Mouse (Mus musculus) hindbrain, embryonic 15.5 days (tissue): Measurements from ENCODE around the gene Tiam1. TPM values are rescaled to one million over a fixed set of nuclear protein-coding genes. Genes with fewer than 3 reads are reported as not detected.
A peak's percentile ranks its signal among the peaks of the same experiment; 100 is the strongest.

ENCODE experiments used
- ATAC-seq: fragments of 200-750 bp; cut with Nextera tagmentation; 2 replicates; pipeline ENCODE4 v1.8.0; 2017; ENCODE audit warnings: low read depth, moderate number of reproducible peaks, moderate TSS enrichment; ENCODE audit not compliant: low FRiP score
- H3K27ac ChIP-seq: fragments of 300-500 bp; sonication (generic); replicated peaks from 2 replicates; pipeline ENCODE4 v1.5.1; 2015; ENCODE audit warnings: mild to moderate bottlenecking, inconsistent platforms
- H3K27me3 ChIP-seq: fragments of 300-500 bp; sonication (generic); 2 replicates; pipeline ENCODE4 v1.6.1; 2015; ENCODE audit warnings: control low read depth, inconsistent platforms
- H3K36me3 ChIP-seq: fragments of 300-500 bp; sonication (generic); 2 replicates; pipeline ENCODE4 v1.6.1; 2015; ENCODE audit warnings: control low read depth, inconsistent platforms
- H3K4me1 ChIP-seq: fragments of 300-500 bp; sonication (generic); replicated peaks from 2 replicates; pipeline ENCODE4 v1.6.1; 2015; ENCODE audit warnings: control low read depth, inconsistent platforms
- H3K4me2 ChIP-seq: fragments of 300-500 bp; sonication (generic); 2 replicates; pipeline ENCODE4 v1.6.1; 2015; ENCODE audit warnings: moderate library complexity, mild to moderate bottlenecking, inconsistent platforms
- H3K4me3 ChIP-seq: fragments of 300-500 bp; sonication (generic); 2 replicates; pipeline ENCODE4 v1.5.1; 2015; ENCODE audit warnings: mild to moderate bottlenecking, inconsistent platforms
- H3K9ac ChIP-seq: fragments of 300-500 bp; sonication (generic); 2 replicates; pipeline ENCODE4 v1.6.1; 2015; ENCODE audit warnings: inconsistent platforms
- H3K9me3 ChIP-seq: fragments of 300-500 bp; sonication (generic); 2 replicates; pipeline ENCODE4 v1.6.1; 2016; ENCODE audit warnings: control low read depth, inconsistent platforms
- WGBS: fragments of 180-500 bp; shearing (Covaris S2); methylation state at CpG from one replicate; pipeline ENCODE4 v1.1.7; 2015; 5-methylcytosine and 5-hydroxymethylcytosine counted together
- polyA plus RNA-seq: library from polyadenylated mRNA; unstranded; fragments of >200 nt; fragmentation: Nextera tagmentation; extraction: Ambion mirVana; gene quantifications from 2 replicates; pipeline ENCODE4 v1.2.1, GENCODE M21; 2015

Tiam1 gene
- polyA plus RNA-seq, 1 experiment from 2014 or later: 23.8 TPM

DNA sequence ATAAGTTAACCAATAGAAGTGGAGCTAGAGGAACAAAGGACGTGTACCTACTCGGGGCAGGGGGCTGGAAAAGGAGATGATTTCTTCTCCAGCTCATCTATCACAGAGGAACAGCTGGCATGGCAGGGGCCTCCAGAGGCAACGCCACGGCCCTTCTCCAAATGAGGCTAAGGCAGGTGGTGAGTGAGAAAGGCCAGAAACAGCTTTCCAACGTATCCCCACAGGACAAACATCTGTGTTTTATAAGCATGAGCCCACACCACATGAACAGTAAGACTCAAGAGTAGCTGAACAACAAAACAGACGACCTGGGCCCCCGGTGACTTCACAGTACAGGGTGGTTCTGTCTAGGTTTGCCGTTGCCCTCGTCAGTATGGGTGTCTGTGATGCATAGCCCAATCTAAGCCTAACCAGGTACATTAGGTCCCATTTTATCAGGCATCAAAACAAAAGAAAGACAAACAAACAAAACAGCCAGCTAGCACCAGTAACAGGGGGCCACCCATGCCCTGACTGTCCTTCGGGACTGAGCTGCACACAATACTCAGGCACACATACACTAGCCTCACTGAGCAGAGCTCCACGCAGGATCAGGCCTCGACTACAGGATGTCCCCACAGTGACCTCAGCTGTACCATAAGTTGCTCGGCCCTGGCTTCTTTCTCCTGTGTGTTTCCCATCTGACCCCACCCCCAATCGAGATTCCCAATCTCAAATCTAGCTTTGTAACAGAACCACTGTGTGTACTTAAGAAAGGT, 260.9 kb downstream of the Tiam1 start:
- H3K4me2 ChIP-seq: no peak overlapping the region
- no peaks in the 10 kb centered on the region for H3K27me3 ChIP-seq
- H3K4me1 ChIP-seq: 0 out of 2 replicates have a peak, but pooled peaks cover 3% of the 10 kb centered on the region
- WGBS: 69% methylated on average over 14 of the region's 14 CpGs
- H3K36me3 ChIP-seq: no peaks in the 10 kb centered on the region
- H3K4me3 ChIP-seq: no peak overlapping the region
- no peak overlapping the region for H3K27ac ChIP-seq
- no peak for ATAC-seq
- no peaks in the 10 kb centered on the region for H3K9me3 ChIP-seq
- no peak overlapping the region for H3K9ac ChIP-seq

GRCm38 (mm10) chr16:89877206-89877605, 266.4 kb downstream of the Tiam1 start:
- ATAC-seq: no peak
- H3K4me2 ChIP-seq: no peak overlapping the region
- 96% methylated on average over 10 of the region's 10 CpGs for WGBS
- no peak overlapping the region for H3K27ac ChIP-seq
- H3K9me3 ChIP-seq: no peaks in the 10 kb centered on the region
- no peaks in the 10 kb centered on the region for H3K27me3 ChIP-seq
- no peak overlapping the region for H3K9ac ChIP-seq
- H3K4me1 ChIP-seq: peaks cover 23% of the 10 kb centered on the region
- H3K4me3 ChIP-seq: no peak overlapping the region
- H3K36me3 ChIP-seq: no peaks in the 10 kb centered on the region

DNA sequence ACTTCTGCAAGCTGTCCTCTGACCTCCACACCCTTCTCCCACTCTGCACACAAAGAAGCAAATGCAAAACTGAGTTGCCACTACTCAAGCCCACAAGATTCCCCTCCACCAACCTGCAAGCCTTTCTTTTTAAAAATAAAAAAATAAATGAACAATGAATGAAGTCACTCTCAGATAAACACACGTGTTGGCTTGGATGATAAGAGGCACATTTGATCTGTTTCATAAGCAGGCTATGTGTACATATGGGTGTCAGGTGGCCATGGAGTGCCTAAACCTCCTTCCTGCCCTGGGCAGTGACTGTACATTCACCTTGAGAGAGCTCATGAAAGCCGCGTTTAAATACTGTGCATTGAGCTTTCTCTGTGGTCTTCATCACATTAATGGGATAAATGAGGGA, 267.5 kb downstream of the Tiam1 start:
- Histone ChIP-seq H3K4me2 (no peak overlapping the region), H3K9me3 (no peaks in the 10 kb centered on the region), H3K27ac (no peak overlapping the region), H3K9ac (no peak overlapping the region), H3K4me3 (no peak overlapping the region), H3K27me3 (no peaks in the 10 kb centered on the region), H3K4me1 (peaks cover 23% of the 10 kb centered on the region), H3K36me3 (no peaks in the 10 kb centered on the region)
- no peak for ATAC-seq
- WGBS: 94% methylated on average over 3 of the region's 3 CpGs

- no peak for ATAC-seq
- 0 out of 2 replicates have a peak overlapping the region, but pooled peaks have one; percentile 7 for H3K27ac ChIP-seq
- H3K27me3 ChIP-seq: no peaks in the 10 kb centered on the region
- H3K36me3 ChIP-seq: no peaks in the 10 kb centered on the region
- H3K9me3 ChIP-seq: no peaks in the 10 kb centered on the region
- no peak overlapping the region for H3K4me3 ChIP-seq
- peaks cover 20% of the 10 kb centered on the region for H3K4me1 ChIP-seq
- H3K9ac ChIP-seq: no peak overlapping the region
- 47% methylated on average over 15 of the region's 15 CpGs for WGBS
- no peak overlapping the region for H3K4me2 ChIP-seq
Measured at GRCm38 (mm10) chr16:89874012-89874704, 269.4 kb downstream of the Tiam1 start.

GRCm38 (mm10) chr16:89872011-89872942, 271.3 kb downstream of the Tiam1 start:
- peaks cover 20% of the 10 kb centered on the region for H3K4me1 ChIP-seq
- no peak overlapping the region for H3K4me3 ChIP-seq
- no peaks in the 10 kb centered on the region for H3K27me3 ChIP-seq
- no peak overlapping the region for H3K4me2 ChIP-seq
- H3K27ac ChIP-seq: no peak overlapping the region
- no peak overlapping the region for H3K9ac ChIP-seq
- WGBS: 86% methylated on average over 20 of the region's 20 CpGs
- no peaks in the 10 kb centered on the region for H3K36me3 ChIP-seq
- ATAC-seq: no peak
- H3K9me3 ChIP-seq: no peaks in the 10 kb centered on the region

- H3K9me3 ChIP-seq: no peaks in the 10 kb centered on the region
- no peaks in the 10 kb centered on the region for H3K27me3 ChIP-seq
- peaks cover 20% of the 10 kb centered on the region for H3K4me1 ChIP-seq
- no peak overlapping the region for H3K4me2 ChIP-seq
- no peaks in the 10 kb centered on the region for H3K36me3 ChIP-seq
- H3K27ac ChIP-seq: no peak overlapping the region
- ATAC-seq: no peak
- no peak overlapping the region for H3K4me3 ChIP-seq
- WGBS: 62% methylated on average over 13 of the region's 13 CpGs
- H3K9ac ChIP-seq: no peak overlapping the region
Measured at GRCm38 (mm10) chr16:89871382-89871781, 272.2 kb downstream of the Tiam1 start.

GRCm38 (mm10) chr16:89870059-89870458, 273.5 kb downstream of the Tiam1 start:
- no peak overlapping the region for H3K9ac ChIP-seq
- H3K4me1 ChIP-seq: peaks cover 18% of the 10 kb centered on the region
- H3K4me2 ChIP-seq: no peak overlapping the region
- WGBS: 93% methylated on average over 6 of the region's 6 CpGs
- no peaks in the 10 kb centered on the region for H3K36me3 ChIP-seq
- no peak for ATAC-seq
- H3K27me3 ChIP-seq: no peaks in the 10 kb centered on the region
- no peak overlapping the region for H3K27ac ChIP-seq
- H3K9me3 ChIP-seq: no peaks in the 10 kb centered on the region
- H3K4me3 ChIP-seq: no peak overlapping the region

GRCm38 (mm10) chr16:89868502-89868901, 275.1 kb downstream of the Tiam1 start:
- Histone ChIP-seq H3K9me3 (no peaks in the 10 kb centered on the region), H3K27ac (no peak overlapping the region), H3K27me3 (no peaks in the 10 kb centered on the region), H3K9ac (no peak overlapping the region), H3K4me1 (0 out of 2 replicates have a peak, but pooled peaks cover 4% of the 10 kb centered on the region), H3K4me3 (no peak overlapping the region), H3K4me2 (no peak overlapping the region), H3K36me3 (no peaks in the 10 kb centered on the region)
- ATAC-seq: no peak
- 90% methylated on average over 3 of the region's 3 CpGs for WGBS

- Histone ChIP-seq H3K27ac (no peak overlapping the region), H3K9ac (no peak overlapping the region), H3K27me3 (no peaks in the 10 kb centered on the region), H3K36me3 (no peaks in the 10 kb centered on the region), H3K4me1 (no peaks in the 10 kb centered on the region), H3K9me3 (no peaks in the 10 kb centered on the region), H3K4me2 (0 out of 2 replicates have a peak overlapping the region, but pooled peaks have one; percentile 0), H3K4me3 (0 out of 2 replicates have a peak overlapping the region, but pooled peaks have one; percentile 3)
- no peak; the same call in 1 of the 2 replicates for ATAC-seq
- WGBS: 69% methylated on average over 26 of the region's 26 CpGs
Measured at GRCm38 (mm10) chr16:89867212-89867829, 276.2 kb downstream of the Tiam1 start.

GRCm38 (mm10) chr16:89865136-89865535, 278.4 kb downstream of the Tiam1 start:
- 88% methylated on average over 17 of the region's 17 CpGs for WGBS
- H3K4me3 ChIP-seq: no peak overlapping the region
- H3K9ac ChIP-seq: no peak overlapping the region
- no peak overlapping the region for H3K27ac ChIP-seq
- H3K9me3 ChIP-seq: no peaks in the 10 kb centered on the region
- no peaks in the 10 kb centered on the region for H3K4me1 ChIP-seq
- no peak for ATAC-seq
- H3K36me3 ChIP-seq: no peaks in the 10 kb centered on the region
- no peak overlapping the region for H3K4me2 ChIP-seq
- H3K27me3 ChIP-seq: no peaks in the 10 kb centered on the region

DNA sequence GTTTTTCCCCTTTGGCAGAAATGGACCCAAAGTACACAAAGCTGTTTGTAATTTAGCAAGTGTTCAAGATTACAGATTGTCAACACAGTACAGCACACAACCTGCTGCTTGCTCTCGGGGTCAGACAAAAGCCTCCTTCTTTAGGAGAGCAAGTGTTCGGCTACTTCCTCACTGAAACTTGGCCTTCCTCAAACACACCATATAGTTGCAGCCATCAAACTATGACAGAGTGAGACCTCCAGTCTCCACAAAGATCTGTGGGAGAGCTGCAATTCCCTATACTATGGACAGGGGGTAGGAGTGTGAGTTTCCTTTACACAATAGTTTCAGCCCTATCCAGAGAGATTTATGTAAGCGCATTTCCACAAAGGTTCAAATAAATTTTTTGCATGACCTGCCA, 278.9 kb downstream of the Tiam1 start:
- Histone ChIP-seq H3K4me3 (no peak overlapping the region), H3K4me1 (no peaks in the 10 kb centered on the region), H3K36me3 (no peaks in the 10 kb centered on the region), H3K27me3 (no peaks in the 10 kb centered on the region), H3K27ac (no peak overlapping the region), H3K9ac (no peak overlapping the region), H3K4me2 (no peak overlapping the region), H3K9me3 (no peaks in the 10 kb centered on the region)
- no peak for ATAC-seq
- 70% methylated on average over 3 of the region's 3 CpGs for WGBS
